Mouse (Mus musculus): ENCODE data around the gene Kbtbd13. TPM values are rescaled to one million over a fixed set of nuclear protein-coding genes. Genes with fewer than 3 reads are reported as not detected.

The Kbtbd13 gene
- total and polyA plus RNA-seq, 3 experiments = not detected

DNA sequence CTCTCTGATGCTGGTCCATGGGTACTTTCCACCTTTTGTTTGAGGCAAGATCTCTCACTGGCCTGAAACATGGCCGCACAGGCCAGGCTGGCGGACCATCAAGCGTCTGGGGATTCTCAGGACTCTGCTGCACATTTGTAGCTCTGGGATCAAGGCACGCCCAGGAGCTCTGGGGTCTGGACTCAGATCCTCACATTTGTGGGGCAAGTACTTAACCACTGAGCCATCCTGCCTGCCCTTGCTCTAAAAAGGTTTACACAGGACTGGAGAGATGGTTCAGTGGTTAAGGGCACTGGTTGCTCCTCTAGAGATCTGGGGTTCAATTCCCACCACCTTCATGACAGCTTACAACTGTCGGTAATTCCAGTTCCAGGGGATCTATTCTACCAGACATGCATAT lies 39.5 kb upstream of the Kbtbd13 start:
- H3K4me1 ChIP-seq (ENCODE audit: control insufficient read depth in 1 of 2, insufficient read depth in 2 of 2, low read length in 2 of 2) = peaks cover 0 to 7% of the 10 kb centered on the region in 2 experiments; a peak in 3 of 4 replicates
- TF ChIP-seq GATA1 (IDR thresholded peaks at IDR 0.05; ENCODE audit: low read depth, low read length) = no peak
- TF ChIP-seq MAX (IDR thresholded peaks at IDR 0.05; ENCODE audit: low read length) = no peak
- TF ChIP-seq UBTF (IDR thresholded peaks at IDR 0.05; ENCODE audit: borderline replicate concordance, insufficient read depth, low read depth, low read length) = no peak
- TF ChIP-seq ZKSCAN1 (IDR thresholded peaks at IDR 0.05; ENCODE audit: low read depth, low read length) = no peak
- no peak for TF ChIP-seq POLR2AphosphoS2 (IDR thresholded peaks at IDR 0.05; ENCODE audit: low read length)
- TF ChIP-seq JUND (IDR thresholded peaks at IDR 0.05; ENCODE audit: low read depth, low read length) = no peak
- TF ChIP-seq USF1 (IDR thresholded peaks at IDR 0.05; ENCODE audit: low read depth, low read length) = no peak
- TF ChIP-seq CHD1 (IDR thresholded peaks at IDR 0.05; ENCODE audit: low read depth, low read length) = no peak
- TF ChIP-seq E2F4 (IDR thresholded peaks at IDR 0.05; ENCODE audit: borderline replicate concordance, low read depth, low read length) = no peak
- no peak for TF ChIP-seq ZMIZ1 (IDR thresholded peaks at IDR 0.05; ENCODE audit: low read depth, low read length)
- TF ChIP-seq SMC3 (IDR thresholded peaks at IDR 0.05; ENCODE audit: low read depth, low read length) = no peak
- no peak for TF ChIP-seq USF2 (IDR thresholded peaks at IDR 0.05; ENCODE audit: borderline replicate concordance in 1 of 2, insufficient read depth in 1 of 2, low read depth in 1 of 2, low read length in 2 of 2)
- TF ChIP-seq ETS1 (IDR thresholded peaks at IDR 0.05; ENCODE audit: low read depth, low read length) = no peak
- TF ChIP-seq CTCF (IDR thresholded peaks at IDR 0.05 in 2 of 3, conservative IDR thresholded peaks at IDR 0.05 in 1 of 3; ENCODE audit: control insufficient read depth in 1 of 3, insufficient read depth in 1 of 3, low read depth in 2 of 3, low read length in 3 of 3, poor library complexity in 1 of 3, severe bottlenecking in 1 of 3) = no peak
- no peak for TF ChIP-seq GABPA (IDR thresholded peaks at IDR 0.05; ENCODE audit: low read depth, low read length)
- no peak for DNase-seq (ENCODE audit: low read depth, low spot score)
- H3K9me3 ChIP-seq (replicated peaks; ENCODE audit: insufficient read depth, low read length) = no peaks in the 10 kb centered on the region
- no peak overlapping the region for H3K4me3 ChIP-seq (ENCODE audit: control insufficient read depth in 1 of 2, insufficient read depth in 1 of 2, low read depth in 2 of 2, low read length in 2 of 2)
- no peaks in the 10 kb centered on the region for H3K27me3 ChIP-seq (ENCODE audit: control insufficient read depth in 1 of 2, insufficient read depth in 2 of 2, low read length in 2 of 2)
- peaks cover 3% of the 10 kb centered on the region for H3K79me2 ChIP-seq (ENCODE audit: control insufficient read depth, insufficient read depth, low read length, poor library complexity)
- H3K9ac ChIP-seq (ENCODE audit: control insufficient read depth, low read depth, low read length, poor library complexity, severe bottlenecking) = no peak overlapping the region
- H3K36me3 ChIP-seq (ENCODE audit: control insufficient read depth in 1 of 2, insufficient read depth in 2 of 2, low read length in 2 of 2) = peaks cover 0 to 4% of the 10 kb centered on the region in 2 experiments; a peak in 1 of 4 replicates
- no peak overlapping the region for H3K27ac ChIP-seq (ENCODE audit: control insufficient read depth, low read depth, low read length)

DNA sequence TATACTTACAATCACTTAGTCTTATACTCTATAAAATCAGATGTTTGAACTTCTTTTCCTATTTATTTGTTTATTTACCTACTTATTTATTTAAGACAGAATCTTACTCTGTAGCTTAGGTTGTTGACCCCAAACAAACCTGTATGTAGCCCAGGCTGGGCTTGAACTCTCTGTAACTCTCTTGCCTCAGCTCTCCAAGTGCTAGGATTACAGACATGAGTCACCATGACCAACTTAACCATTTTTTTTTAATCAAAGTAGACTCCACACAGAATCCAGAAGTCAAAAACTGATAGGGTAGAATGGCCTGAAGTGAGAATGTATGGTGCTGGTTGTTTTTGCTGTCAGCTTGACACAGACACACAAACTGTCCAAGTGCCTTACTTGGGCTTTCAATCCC lies 38.9 kb upstream of the Kbtbd13 start:
- no peak overlapping the region for H3K27ac ChIP-seq (ENCODE audit: control insufficient read depth, low read depth, low read length)
- no peak overlapping the region for H3K4me3 ChIP-seq (ENCODE audit: control insufficient read depth in 1 of 2, insufficient read depth in 1 of 2, low read depth in 2 of 2, low read length in 2 of 2)
- no peak for TF ChIP-seq USF1 (IDR thresholded peaks at IDR 0.05; ENCODE audit: low read depth, low read length)
- TF ChIP-seq MXI1 (IDR thresholded peaks at IDR 0.05; ENCODE audit: low read depth, low read length) = no peak
- no peak for TF ChIP-seq ZC3H11A (IDR thresholded peaks at IDR 0.05; ENCODE audit: low read depth, low read length)
- no peak for TF ChIP-seq HCFC1 (IDR thresholded peaks at IDR 0.05; ENCODE audit: low read depth, low read length)

More for the DNA sequence above, 38.9 kb upstream of the Kbtbd13 start:
- Histone ChIP-seq H3K79me2 (ENCODE audit: control insufficient read depth, insufficient read depth, low read length, poor library complexity) (no peaks in the 10 kb centered on the region), H3K9ac (ENCODE audit: control insufficient read depth, low read depth, low read length, poor library complexity, severe bottlenecking) (no peak overlapping the region), H3K4me1 (ENCODE audit: control insufficient read depth in 1 of 2, insufficient read depth in 2 of 2, low read length in 2 of 2) (peaks cover 0 to 7% of the 10 kb centered on the region in 2 experiments; a peak in 3 of 4 replicates), H3K27me3 (ENCODE audit: control insufficient read depth in 1 of 2, insufficient read depth in 2 of 2, low read length in 2 of 2) (no peaks in the 10 kb centered on the region), H3K36me3 (ENCODE audit: control insufficient read depth in 1 of 2, insufficient read depth in 2 of 2, low read length in 2 of 2) (peaks cover 0 to 4% of the 10 kb centered on the region in 2 experiments; a peak in 1 of 4 replicates), H3K9me3 (replicated peaks; ENCODE audit: insufficient read depth, low read length) (no peaks in the 10 kb centered on the region)
- peak; percentile 25 for DNase-seq (ENCODE audit: low read depth, low spot score)

All from MEL (cell line).